Mouse (Mus musculus) ovary, adult 10 weeks (tissue): ENCODE data around the gene Ccne1. TPM values are rescaled to one million over a fixed set of nuclear protein-coding genes. Genes with fewer than 3 reads are reported as not detected.

ENCODE experiments used
- polyA plus RNA-seq: library from polyadenylated mRNA; stranded (reverse); fragments of 350-450 nt; fragmentation: Illumina TruSeq; extraction: RNeasy Lipid Tissue Mini Kit (QIAGEN cat#74804); gene quantifications from one replicate; pipeline ENCODE4 v1.2.3, GENCODE M21; 2014

Ccne1 gene
- 4.1 TPM for polyA plus RNA-seq

DNA sequence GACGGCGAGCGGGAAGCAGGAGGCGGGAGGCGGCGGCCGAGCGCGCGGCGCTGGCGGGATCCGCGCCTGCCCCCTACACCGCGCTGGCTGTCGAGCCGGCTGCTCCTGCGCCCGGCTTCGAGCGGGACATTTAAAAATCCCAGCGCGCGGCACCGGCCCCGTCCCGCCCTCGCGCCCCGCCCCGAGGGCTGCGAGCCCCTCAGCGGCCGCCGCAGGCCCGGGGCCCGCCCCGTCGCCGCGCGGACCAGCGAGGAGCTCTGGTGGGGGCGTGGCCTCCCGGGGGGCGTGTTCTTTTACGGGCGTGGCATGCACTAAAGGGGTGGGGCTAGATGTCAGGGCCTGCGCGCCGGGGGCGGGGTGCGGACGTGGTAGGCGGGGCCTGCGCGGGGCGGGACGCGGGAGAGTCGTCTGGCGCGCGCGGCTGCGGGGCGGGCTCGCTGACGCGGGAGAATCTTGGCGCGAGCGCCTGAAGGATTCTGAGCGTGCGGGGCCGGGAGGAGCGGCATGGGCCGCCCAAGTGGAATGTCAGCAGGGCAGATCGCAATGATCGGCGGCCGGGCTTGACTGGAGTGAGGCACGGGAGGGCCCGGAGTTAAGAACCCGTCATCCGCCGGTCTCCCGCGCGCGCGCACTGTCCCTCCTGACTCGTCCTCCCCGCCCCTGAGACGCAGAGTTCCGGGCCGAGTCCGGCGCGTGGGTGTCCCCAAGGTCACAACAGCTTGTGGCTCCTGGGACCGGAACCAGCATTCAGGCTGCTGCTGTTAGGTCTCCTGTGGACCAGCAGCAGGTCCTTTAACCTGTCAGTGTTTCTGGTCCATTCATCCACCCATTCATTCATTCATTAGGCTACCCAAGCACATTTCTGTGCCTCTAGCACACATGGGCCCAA, at the start of gene Ccne1:
Gene Ccne1 (minus strand): TSS at position 164 of the 889 bp plus-strand sequence.

Other genes starting within 250 kb of the Ccne1 start
- gene Uri1, start 84.0 kb downstream of the Ccne1 start, polyA plus RNA-seq = 201 TPM
- gene 1600014C10Rik, start 75.7 kb upstream of the Ccne1 start, polyA plus RNA-seq = 14.3 TPM
- 1.0 TPM for gene Plekhf1, start 120.5 kb upstream of the Ccne1 start, polyA plus RNA-seq
- gene Pop4, start 163.9 kb upstream of the Ccne1 start, polyA plus RNA-seq = 31.3 TPM